Mouse (Mus musculus): ENCODE results near the gene Hspg2.

Gene Hspg2

GRCm38 (mm10) chr4:137461981-137462690, 6.4 kb upstream of the Hspg2 start:
- DNase-seq = no peak

GRCm38 (mm10) chr4:137465125-137465787, 3.3 kb upstream of the Hspg2 start:
- DNase-seq = no peak

- DNase-seq = no peak
Measured at GRCm38 (mm10) chr4:137466991-137467390, 1.6 kb upstream of the Hspg2 start.

GRCm38 (mm10) chr4:137467525-137467924, 1.0 kb upstream of the Hspg2 start:
- DNase-seq = no peak

- no peak for DNase-seq
Measured at GRCm38 (mm10) chr4:137469081-137469844, 694 bp downstream of the Hspg2 start.

GRCm38 (mm10) chr4:137469845-137470692, 1.5 kb downstream of the Hspg2 start:
- DNase-seq = no peak

- DNase-seq = no peak
Measured at GRCm38 (mm10) chr4:137470701-137471317, 2.2 kb downstream of the Hspg2 start.

GRCm38 (mm10) chr4:137471326-137471725, 2.8 kb downstream of the Hspg2 start:
- DNase-seq = no peak

- no peak for DNase-seq
Measured at GRCm38 (mm10) chr4:137473240-137473639, 4.7 kb downstream of the Hspg2 start.

GRCm38 (mm10) chr4:137473701-137474388, 5.3 kb downstream of the Hspg2 start:
- DNase-seq = no peak

GRCm38 (mm10) chr4:137474694-137475093, 6.1 kb downstream of the Hspg2 start:
- no peak for DNase-seq

- no peak for DNase-seq
Measured at GRCm38 (mm10) chr4:137475271-137476050, 6.9 kb downstream of the Hspg2 start.

GRCm38 (mm10) chr4:137476065-137476760, 7.6 kb downstream of the Hspg2 start:
- no peak for DNase-seq

- no peak for DNase-seq
Measured at GRCm38 (mm10) chr4:137476761-137477237, 8.2 kb downstream of the Hspg2 start.

GRCm38 (mm10) chr4:137477611-137478010, 9.0 kb downstream of the Hspg2 start:
- DNase-seq = no peak

GRCm38 (mm10) chr4:137478306-137478705, 9.7 kb downstream of the Hspg2 start:
- DNase-seq = peak; percentile 51

GRCm38 (mm10) chr4:137479757-137480156, 11.2 kb downstream of the Hspg2 start:
- DNase-seq = peak; percentile 71

- DNase-seq = peak; percentile 83
Measured at GRCm38 (mm10) chr4:137480191-137480992, 11.8 kb downstream of the Hspg2 start.

- DNase-seq = no peak
Measured at GRCm38 (mm10) chr4:137480993-137481340, 12.4 kb downstream of the Hspg2 start.

All from kidney, adult 11 months (tissue).